Mouse (Mus musculus) thymus, adult 18-20 months (tissue): ENCODE results near the gene Hemk1.
"Not testable (repeated sequence)": the region's sequence is repeated elsewhere in the genome, so short reads cannot be mapped to it uniquely, and the experiment has no call there.

ENCODE experiments used
- DNase-seq, 2 experiments: peaks; one replicate each; pipeline ENCODE4 v3.0.0; 2022; ENCODE audit warnings: mixed read lengths in 2 of 2

The Hemk1 gene

GRCm38 (mm10) chr9:107308346-107309000 is 29.7 kb downstream of the Hemk1 start:
- DNase-seq = no peak

- DNase-seq = no peak
Observed at GRCm38 (mm10) chr9:107307886-107308285, 30.3 kb downstream of the Hemk1 start.

GRCm38 (mm10) chr9:107307099-107307872 is 30.9 kb downstream of the Hemk1 start:
- DNase-seq = no peak

DNA sequence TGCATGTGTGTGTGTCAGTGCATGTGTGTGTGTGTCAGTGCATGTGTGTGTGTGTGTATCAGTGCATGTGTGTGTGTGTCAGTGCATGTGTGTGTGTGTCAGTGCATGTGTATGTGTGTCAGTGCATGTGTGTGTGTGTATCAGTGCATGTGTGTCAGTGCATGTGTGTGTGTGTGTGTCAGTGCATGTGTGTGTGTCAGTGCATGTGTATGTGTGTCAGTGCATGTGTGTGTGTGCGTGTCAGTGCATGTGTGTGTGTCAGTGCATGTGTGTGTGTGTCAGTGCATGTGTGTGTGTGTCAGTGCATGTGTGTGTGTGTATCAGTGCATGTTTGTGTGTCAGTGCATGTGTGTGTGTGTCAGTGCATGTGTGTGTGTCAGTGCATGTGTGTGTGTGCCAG is 31.5 kb downstream of the Hemk1 start:
- not testable (repeated sequence) for DNase-seq

DNA sequence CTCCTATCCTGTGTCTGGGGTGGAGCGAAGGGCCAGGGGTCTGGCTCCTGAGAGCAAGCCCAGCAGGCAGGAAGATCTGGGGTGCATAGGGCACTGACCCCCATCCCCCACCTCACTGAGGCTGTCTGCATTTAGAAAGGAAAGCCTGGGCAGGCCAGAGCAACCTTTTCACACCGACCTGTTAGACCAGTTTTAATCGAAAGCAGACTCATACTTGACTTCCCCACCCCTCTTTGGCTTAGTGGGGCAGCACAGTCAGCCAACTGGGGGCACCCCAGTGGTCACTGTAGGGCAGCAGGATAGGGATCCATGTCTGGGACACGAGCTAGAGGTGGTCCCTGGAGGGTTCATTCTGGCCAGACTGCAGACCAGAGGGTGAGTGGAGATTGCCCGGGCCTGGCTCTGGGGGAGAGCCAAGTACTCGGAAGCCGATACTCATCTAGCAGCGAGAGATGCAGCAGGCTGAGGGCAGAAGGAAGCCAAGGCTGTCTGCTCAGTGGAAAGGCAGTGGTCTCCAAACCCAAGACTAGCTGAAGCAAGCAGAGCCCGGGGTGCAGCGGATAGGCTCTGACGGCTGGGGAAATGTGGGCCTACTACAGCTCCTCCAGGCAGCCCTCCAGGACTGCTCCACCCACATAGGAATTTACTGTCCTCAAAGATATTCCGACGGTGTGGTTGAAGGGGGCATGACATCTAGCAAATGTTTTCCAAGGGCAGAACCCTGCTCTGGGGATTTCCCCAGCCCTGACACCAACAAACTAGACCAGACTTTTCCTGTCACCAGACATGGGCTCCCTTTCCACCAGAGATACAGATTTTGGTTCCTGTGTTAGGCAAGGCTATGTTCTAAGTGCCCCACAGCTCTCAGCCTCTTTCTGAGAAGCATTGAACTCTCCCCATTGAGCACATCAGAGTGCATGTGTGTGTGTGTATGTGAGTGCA is 32.3 kb downstream of the Hemk1 start:
- DNase-seq = no peak

GRCm38 (mm10) chr9:107305012-107305411 is 33.1 kb downstream of the Hemk1 start:
- no peak for DNase-seq

GRCm38 (mm10) chr9:107304383-107304782 is 33.8 kb downstream of the Hemk1 start:
- no peak for DNase-seq

- no peak for DNase-seq
Observed at GRCm38 (mm10) chr9:107303900-107304299, 34.2 kb downstream of the Hemk1 start.

DNA sequence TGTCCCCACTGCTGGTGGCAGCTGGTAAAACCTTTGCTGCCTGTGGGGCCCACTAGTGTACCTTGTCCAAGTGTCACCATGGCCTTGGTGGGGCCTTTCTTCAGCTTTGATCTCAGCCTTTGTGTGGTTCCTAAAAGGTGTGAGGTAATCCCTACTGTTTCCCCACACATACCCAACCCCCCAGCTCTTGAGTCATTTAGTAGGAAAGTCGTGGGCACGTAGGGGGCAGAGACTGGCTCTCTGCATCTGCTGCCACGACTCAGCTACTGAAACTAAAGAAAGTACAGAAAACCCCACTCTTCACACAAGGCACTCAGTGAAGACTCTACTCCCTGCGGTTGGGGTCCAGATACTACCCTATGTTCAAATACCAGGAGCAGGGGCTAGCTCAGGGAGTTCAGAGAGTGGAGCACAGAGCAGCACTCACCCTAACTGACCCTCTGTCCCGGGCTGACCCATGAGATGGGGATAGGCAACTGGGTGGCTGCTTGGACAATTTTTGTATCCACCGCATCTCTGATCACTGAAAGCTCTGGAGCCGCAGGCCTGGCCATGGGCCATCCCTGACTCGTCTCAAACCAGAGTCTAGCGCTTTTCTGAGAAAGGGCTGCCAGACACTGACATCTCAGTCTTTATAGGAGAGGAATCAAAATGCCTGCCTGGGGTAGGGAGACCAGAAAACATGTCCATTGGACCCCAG is 34.9 kb downstream of the Hemk1 start:
- no peak for DNase-seq

DNA sequence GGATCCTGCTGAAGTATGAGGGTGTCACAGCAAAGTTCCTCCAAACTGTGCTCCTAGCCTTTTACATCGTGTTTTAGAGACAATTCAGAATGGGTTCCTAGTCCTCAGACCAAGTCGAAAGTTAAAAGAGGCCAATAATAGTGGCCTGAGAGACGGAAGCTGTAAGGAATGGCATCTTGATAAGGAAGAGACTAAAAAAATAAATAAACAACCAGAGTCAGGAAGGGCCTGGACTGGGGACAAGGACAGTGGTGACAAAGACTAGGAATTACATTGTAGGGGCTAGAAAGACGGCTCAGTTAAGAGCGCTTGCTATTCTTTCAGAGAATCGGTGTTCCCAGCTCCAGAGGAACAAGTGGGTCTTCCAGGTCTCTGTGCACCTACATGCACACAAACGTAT is 35.6 kb downstream of the Hemk1 start:
- no peak for DNase-seq

- no peak for DNase-seq
Observed at GRCm38 (mm10) chr9:107301554-107302331, 36.4 kb downstream of the Hemk1 start.

DNA sequence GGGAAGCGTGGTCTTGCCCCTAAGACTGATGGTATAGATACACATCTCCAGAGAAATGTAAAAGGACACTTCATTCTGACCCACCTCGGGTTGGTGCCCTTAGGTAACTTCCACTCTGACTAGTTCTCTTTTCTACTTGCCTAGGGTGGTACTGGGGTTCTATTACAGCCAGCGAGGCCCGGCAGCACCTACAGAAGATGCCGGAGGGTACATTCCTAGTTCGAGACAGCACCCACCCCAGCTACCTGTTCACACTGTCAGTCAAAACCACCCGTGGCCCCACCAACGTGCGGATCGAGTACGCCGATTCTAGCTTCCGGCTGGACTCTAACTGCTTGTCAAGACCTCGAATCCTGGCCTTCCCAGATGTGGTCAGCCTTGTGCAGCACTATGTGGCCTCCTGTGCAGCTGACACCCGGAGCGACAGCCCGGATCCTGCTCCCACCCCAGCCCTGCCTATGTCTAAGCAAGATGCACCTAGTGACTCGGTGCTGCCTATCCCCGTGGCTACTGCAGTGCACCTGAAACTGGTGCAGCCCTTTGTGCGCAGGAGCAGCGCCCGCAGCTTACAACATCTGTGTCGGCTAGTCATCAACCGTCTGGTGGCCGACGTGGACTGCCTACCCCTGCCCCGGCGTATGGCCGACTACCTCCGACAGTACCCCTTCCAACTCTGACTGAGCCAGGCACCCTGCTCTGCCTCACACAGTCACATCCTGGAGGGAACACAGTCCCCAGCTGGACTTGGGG is 37.8 kb downstream of the Hemk1 start:
- no peak for DNase-seq

- DNase-seq = no peak
Observed at GRCm38 (mm10) chr9:107299783-107300182, 38.4 kb downstream of the Hemk1 start.

DNA sequence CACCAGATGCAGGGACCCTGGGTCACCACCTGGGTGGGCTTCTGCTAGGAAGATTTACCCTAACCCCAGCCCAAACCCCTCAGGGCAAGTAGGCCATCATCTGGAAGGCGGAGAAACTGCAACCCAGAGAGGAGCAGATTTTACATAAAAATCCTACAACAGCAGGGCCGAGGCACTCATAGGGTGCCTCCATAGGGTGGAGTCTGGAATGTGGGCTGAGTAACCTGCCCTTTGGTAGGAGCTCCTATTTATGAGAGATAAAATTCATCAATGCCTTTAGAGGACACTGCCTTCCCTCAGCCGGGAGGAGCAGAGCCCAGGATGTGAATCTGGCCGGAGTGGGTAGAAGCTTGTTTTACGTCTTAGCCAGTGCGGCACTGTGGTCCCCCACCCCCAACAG is 39.3 kb downstream of the Hemk1 start:
- no peak for DNase-seq

DNA sequence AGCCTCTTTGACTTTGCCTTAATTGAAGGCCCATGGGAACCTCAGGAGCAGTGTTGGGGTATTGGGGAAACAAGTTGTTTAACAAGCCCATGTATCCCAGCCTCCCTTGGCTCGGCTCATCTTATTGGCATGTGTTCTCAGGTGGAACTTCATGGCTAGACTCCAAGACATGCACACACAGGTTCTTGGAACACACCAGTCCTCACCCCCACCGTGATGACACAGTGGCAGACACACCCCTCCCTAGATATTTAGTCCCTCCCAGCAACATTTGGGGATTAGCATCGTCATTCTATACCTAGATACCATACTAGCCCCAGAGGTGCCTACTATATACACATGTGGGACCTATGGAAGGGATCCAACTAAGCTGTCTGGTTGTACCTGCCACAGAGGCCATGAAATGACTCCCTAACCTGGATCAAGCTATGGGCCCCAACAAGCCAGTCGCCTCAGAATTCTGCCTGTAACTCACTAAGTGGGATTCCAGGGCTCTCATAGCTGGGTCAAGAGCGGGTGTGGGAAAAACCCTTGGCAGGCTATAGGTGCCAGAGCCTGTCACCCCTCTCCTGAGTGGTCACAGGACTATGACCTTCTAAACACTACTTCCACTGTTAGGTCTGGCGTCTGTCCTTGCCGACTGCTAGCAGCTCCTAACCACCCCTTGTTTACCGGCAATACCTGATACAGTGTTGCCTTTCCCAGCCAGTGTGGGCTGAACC is 39.9 kb downstream of the Hemk1 start:
- DNase-seq = no peak

- no peak for DNase-seq
Observed at GRCm38 (mm10) chr9:107297658-107298057, 40.5 kb downstream of the Hemk1 start.

- DNase-seq = no peak
Observed at GRCm38 (mm10) chr9:107297059-107297458, 41.1 kb downstream of the Hemk1 start.

- peak; percentile 69 to 86 for DNase-seq
Observed at GRCm38 (mm10) chr9:107296501-107296965, 41.6 kb downstream of the Hemk1 start.

- no peak for DNase-seq
Observed at GRCm38 (mm10) chr9:107296041-107296440, 42.1 kb downstream of the Hemk1 start.

DNA sequence AAGGTAGTCTGAATTCAATTTTAAA is 42.3 kb downstream of the Hemk1 start, which contains the start of gene Cish:
Cish (plus strand) TSS at position 11 of the 25 bp plus-strand sequence.
- DNase-seq = no peak

DNA sequence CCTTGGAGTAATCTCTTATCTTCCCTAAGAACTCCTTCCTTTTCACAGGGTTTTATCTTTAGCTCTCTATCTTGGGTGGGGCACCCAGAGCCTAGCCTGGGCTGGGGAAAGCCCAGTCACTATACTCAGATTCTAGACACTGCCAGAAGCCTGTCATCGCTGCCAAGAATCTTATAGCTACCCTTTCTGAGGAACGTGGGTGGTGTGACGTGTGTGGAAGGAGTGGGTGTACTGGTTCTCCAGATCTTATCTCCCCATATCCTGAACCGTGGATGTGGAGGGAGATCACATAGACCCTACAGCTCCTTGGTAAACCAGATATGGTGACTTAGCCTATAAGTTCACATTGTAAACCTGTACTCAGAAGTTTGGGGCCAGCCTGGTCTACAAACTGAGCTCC is 42.5 kb downstream of the Hemk1 start:
- peak in 1 of 2 experiments; percentile 31 for DNase-seq
